Mouse (Mus musculus): ENCODE data around the gene Zhx3. TPM values are rescaled to one million over a fixed set of nuclear protein-coding genes. Genes with fewer than 3 reads are reported as not detected.
A peak's percentile ranks its signal among the peaks of the same experiment; 100 is the strongest.

The Zhx3 gene
- total RNA-seq (2021): 10 to 100 TPM; 24.2 to 29.0 TPM
- long read RNA-seq, experiment 1, full-length matches to known transcripts: 5 of 16 reads
- long read RNA-seq, experiment 1, partial matches to known transcripts: 3 of 16 reads
- long read RNA-seq, experiment 1, other reads (novel, unspliced or antisense): 8 of 16 reads
- long read RNA-seq, experiment 2, partial matches to known transcripts: 3 of 10 reads
- long read RNA-seq, experiment 2, other reads (novel, unspliced or antisense): 7 of 10 reads

DNA sequence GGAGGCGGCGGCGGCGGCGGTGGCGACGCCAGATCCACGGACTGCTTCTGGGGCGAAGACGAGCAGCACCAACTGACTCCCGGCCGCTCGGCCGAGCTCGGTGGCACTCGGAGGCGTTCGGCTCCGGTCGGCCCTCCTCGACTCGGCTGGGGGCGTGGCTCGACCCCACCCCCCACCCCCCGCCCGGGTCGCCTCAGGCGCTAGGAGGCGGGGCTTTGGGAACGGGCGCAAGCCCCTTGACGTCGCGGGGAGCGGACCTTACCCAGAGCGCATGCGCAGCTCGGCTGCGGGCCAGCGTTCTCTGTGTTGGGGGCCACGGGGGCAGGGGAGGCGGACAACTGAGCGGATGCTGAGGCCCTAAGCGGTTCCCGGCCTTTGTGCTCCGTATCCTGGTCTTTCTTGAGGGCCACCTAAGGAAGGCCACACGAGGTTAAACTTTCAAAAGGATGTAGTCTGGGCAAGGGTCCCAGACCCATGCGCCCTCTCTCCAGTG lies at the start of gene Zhx3:
Gene Zhx3 (minus strand): TSS at position 109 of the 493 bp plus-strand sequence.
- Histone ChIP-seq H3K4me3 (peak within 1 kb of the TSS; percentile 84), H3K27ac (peak within 1 kb of the TSS; percentile 98)
- intact Hi-C loops (cut with DNase I): loop anchor here (5.0 kb wide), 1 partner anchor 66 kb away; no protein-coding TSS in a partner anchor
- DNase-seq: peak; percentile 97
- TF ChIP-seq CTCF (IDR thresholded peaks at IDR 0.05): no peak

DNA sequence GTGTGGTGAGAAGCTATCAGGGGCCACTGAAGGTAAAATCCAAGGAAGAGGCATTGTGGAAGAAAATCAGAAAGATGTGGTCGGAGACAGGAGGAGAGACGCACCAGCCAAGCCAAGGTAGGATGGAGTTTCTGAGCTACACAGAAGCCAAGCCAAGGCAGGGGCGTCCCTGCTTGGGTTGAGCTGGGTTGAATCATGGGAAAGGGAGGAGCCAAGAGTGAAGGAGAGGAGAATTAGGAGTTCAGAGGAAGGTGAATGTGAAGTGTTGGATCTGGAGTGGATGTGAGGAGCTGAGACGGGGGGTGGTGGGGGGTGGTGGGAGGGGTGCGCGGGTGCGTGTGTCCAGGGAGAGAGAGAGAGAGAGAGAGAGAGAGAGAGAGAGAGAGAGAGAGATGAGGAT lies 48.5 kb upstream of the Zhx3 start:
- Histone ChIP-seq H3K27ac (no peak overlapping the region), H3K4me3 (no peak overlapping the region)
- no peak for TF ChIP-seq CTCF (IDR thresholded peaks at IDR 0.05)
- DNase-seq: no peak
- intact Hi-C loops (cut with DNase I): no loop called here

DNA sequence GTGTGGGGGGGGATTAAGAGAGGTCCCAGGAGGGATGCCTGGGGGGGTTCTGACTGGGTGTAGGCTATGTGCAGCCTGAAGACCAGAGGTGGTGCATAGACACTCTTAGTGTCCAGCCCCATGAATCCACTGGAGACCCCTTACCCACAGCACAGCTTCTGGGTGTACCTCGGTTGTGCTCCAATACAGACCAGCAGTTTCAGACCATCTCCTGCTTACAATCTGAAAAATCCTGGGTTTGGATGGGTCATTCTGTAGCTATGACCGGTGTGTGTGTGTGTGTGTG lies 46.1 kb upstream of the Zhx3 start:
- Histone ChIP-seq H3K27ac (no peak overlapping the region), H3K4me3 (no peak overlapping the region)
- intact Hi-C loops (cut with DNase I): no loop called here
- DNase-seq: no peak
- no peak for TF ChIP-seq CTCF (IDR thresholded peaks at IDR 0.05)

DNA sequence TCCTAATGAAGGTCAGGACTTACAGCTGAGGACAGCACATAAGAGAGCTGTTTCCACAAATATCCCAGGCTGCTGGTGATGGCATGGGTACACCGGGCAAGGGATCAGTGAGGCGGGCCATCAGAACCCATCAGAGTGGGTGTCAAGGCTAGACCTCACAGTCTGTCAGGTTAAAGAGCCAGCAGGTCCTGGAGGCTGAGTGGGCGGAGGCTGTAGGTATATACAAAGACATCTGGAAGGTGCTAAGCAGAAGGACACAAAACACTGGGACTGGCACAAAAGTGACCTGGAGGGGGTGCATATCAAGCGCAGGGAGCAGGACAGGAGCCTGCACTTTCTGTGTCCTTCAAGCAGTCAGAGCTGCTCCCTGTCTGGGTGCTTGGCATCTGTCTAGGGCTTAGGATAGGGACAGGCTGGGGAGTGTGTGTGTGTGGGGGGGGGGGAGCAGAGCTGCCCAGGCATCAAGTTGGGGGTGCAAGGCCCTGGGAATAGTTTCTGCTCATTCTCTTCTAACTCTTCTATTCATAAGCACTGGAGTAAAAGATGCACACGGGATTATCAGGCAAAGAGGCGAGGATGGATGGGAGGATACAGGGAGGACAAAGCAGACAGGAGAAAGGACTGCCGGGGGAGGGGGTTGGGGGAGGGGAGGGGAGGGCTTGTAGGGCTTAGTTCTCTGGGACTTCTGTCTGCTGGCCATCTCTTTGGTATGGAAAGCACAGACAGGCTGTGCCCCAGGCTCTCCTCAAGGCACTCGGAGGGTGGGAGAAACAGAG lies 45.5 kb upstream of the Zhx3 start:
- intact Hi-C loops (cut with DNase I): no loop called here
- no peak for TF ChIP-seq CTCF (IDR thresholded peaks at IDR 0.05)
- no peak for DNase-seq
- Histone ChIP-seq H3K4me3 (no peak overlapping the region), H3K27ac (no peak overlapping the region)

DNA sequence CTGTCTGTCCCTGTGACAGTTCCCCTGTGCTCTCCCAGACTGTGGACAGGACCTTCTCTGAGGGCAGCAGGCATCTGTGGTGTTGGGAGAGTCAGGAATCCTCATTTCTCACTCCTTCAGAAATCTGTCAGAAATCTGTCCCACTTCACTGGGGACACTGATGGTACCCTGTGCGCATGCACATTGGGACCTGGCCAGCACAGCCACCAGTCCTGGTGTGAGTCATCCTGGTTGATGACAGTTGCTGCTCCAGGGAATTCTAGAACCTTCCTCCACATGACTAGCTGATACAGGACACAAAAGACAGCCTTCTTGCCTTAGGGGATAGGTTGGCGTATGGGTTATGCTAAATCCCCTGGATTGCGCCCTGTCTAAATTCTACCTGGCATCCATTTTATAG lies 44.5 kb upstream of the Zhx3 start:
- intact Hi-C loops (cut with DNase I): no loop called here
- Histone ChIP-seq H3K4me3 (no peak overlapping the region), H3K27ac (no peak overlapping the region)
- DNase-seq: no peak
- no peak for TF ChIP-seq CTCF (IDR thresholded peaks at IDR 0.05)

DNA sequence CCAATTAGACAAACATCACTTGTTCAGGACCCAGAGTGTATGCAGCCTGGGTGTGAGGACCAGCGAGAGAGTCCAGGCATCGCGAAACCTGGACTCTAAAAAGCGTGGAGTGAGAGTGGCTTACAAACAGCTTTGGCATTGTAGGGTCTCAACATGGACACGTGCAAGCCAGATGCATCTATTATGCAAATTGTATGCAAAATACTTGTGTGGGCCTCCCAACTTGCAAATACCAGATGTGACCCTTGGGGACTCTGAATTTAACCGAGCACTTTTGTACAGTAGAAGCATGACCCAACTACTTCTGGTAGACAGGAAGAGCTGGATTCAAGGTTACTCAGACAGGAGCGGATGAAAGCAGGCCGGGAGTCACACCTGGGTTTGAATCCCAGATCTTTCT lies 43.9 kb upstream of the Zhx3 start:
- no peak overlapping the region for H3K4me3 ChIP-seq
- no peak for DNase-seq
- intact Hi-C loops (cut with DNase I): no loop called here
- TF ChIP-seq CTCF (IDR thresholded peaks at IDR 0.05): no peak
- H3K27ac ChIP-seq: no peak overlapping the region

DNA sequence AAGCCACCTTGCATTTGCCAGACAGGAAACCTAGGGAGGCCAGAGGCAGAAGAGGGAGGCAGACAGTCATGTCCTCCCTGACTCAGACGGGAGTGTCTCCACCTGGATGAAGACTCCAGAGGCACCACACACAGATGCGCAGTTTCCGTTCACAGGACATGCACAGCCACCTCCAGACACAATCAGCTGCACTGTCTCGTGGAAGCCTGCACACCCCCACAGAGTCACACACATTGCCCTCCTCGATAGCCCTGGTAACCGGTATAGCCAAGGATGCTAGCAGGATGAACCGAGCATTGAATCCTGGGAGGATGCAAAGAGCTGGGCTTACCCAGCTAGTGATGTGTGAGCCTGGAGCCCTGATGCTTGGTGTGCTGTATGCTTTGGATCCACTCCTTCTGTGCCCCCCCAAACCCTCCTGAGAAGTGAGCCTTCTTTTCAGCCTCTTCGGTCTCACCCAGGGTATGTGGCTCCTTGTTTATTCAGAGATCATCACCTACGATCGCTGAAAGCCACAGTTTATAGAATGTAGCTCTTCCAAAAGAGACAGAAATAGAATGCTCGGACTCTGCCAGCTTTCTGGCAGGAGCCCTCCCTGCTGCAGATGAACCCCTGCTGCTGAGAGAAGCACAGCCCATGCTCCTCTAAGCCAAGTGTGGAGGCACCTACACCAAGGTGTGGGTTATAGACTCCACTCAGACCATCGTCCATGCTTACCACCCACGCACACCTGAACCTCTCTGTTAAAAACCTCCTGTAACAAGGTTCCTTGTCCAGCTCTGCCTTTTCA lies 43.2 kb upstream of the Zhx3 start:
- DNase-seq: no peak
- no peak overlapping the region for H3K27ac ChIP-seq
- no peak overlapping the region for H3K4me3 ChIP-seq
- intact Hi-C loops (cut with DNase I): no loop called here
- TF ChIP-seq CTCF (IDR thresholded peaks at IDR 0.05): no peak

DNA sequence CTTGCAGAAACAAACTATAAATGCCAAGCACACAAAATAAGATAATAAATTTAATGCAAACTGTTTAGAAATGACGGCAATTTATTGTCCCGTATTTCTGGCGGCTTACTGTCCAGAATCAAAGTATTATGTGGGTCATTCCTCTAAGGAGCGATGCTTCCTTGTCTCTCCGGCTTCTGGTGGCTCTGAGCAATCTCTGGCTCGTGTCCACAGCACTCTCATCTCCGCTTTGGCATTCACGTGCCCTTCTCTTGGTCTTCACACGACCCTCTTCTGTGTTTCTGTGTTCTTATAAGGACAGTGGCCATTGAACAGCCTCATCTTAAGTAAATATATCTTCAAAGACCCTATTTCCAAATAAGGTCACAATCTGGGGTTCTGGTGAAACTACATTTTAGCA lies 41.9 kb upstream of the Zhx3 start:
- intact Hi-C loops (cut with DNase I): no loop called here
- no peak for DNase-seq
- Histone ChIP-seq H3K27ac (no peak overlapping the region), H3K4me3 (no peak overlapping the region)
- no peak for TF ChIP-seq CTCF (IDR thresholded peaks at IDR 0.05)

DNA sequence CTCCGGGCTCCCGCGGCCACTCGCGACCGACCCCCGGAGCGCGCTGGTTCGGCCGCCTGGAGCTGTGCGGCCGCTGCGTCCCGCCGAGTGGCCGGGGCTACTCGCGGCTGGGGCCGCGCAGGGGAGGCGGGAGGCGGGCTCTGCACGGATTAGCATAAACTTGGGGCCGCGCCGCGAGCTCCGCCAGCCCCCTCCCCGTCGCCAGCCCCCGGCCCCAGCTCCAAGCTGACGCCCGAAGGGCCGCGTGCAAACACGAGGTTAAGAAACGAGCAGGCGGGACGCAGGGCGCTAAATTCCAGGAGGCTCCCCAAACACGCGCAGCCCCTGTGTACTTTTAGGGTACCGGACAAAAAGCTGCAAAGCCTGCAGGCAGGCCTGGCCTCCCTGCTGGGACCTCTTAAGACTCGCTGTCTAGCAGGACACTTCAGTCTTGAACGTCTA lies 39.5 kb upstream of the Zhx3 start, which contains the start of gene Emilin3:
Gene Emilin3 (minus strand): TSS at position 98 of the 441 bp plus-strand sequence.
- TF ChIP-seq CTCF (IDR thresholded peaks at IDR 0.05): no peak
- peak within 1 kb of the TSS; percentile 71 for H3K4me3 ChIP-seq
- H3K27ac ChIP-seq: peak within 1 kb of the TSS; percentile 17; the same call in 1 of the 2 replicates
- DNase-seq: no peak
- intact Hi-C loops (cut with DNase I): no loop called here

DNA sequence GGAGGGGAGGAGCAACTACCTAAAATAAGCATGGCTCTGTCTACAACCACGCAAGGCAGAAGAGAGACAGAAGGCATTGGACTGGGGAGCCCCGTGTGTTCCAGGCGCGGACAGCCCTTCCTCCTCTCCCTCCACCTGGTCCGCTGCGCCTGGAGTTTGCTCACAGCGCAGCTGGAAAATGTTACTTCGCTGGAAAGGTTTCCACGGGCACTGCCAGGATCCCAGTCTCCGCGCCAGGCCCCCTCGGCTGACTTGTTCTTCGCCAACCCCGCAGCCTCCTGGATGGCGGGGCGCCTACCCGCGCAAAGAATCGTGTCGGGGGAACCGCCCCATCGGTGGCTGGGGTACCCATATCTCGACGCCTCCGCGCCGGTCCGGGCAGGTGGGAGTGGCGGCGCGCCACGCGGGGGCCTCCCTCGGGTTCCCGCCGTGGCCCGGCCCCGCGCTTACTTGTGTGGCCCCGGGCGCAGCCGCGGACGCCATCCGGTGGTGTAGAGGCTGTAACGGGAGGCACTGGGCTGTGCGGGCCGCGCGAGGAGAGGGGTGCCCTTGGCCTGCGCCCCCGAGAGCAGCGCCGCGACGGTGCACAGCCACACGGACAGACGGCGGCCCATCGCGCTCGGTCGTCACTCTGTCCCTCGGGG lies 38.9 kb upstream of the Zhx3 start:
- Histone ChIP-seq H3K4me3 (peak overlapping the region; percentile 71), H3K27ac (peak overlapping the region; percentile 17; the same call in 1 of the 2 replicates)
- no peak for TF ChIP-seq CTCF (IDR thresholded peaks at IDR 0.05)
- intact Hi-C loops (cut with DNase I): no loop called here
- DNase-seq: peak; percentile 60

DNA sequence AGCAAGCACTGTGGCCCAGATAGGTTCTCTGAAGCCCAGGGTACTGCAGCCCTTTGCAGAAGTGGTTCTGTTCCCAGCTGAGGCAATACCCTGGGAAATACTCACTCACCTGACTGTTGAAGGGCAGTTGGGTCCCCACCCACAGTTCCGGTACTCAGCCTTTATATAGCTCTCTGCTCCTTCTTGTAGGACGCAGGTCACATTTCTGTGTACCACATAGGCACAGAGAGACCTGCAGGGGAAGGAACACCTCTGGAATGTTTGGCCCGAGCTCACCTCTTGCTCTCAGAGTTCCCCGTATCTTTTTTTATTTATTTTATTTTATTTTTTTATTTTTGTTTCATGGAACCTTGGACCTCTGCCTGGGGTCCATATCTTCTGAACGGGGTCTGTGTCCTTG lies 37.8 kb upstream of the Zhx3 start:
- H3K27ac ChIP-seq: no peak overlapping the region
- TF ChIP-seq CTCF (IDR thresholded peaks at IDR 0.05): no peak
- intact Hi-C loops (cut with DNase I): no loop called here
- DNase-seq: no peak
- no peak overlapping the region for H3K4me3 ChIP-seq

DNA sequence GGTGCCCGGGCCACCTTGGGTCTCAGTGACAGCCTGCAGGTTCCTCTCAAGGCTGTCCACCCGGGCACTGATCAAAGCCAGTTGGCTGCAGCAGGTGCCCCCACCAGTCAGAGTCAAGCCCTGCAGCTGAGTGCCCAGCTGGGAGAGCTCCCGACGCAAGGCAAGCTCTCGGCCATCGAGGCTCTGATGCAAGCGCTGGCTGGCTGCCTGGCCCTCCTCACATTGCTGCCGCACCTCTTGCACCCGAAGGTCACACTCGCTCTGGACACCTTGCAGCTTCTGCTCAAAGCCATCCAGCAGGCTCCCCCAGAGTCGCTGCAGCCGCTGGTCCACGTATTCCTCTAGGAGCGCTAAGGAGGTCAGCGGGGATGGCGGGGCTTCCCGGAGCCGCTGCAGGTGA lies 35.8 kb upstream of the Zhx3 start:
- TF ChIP-seq CTCF (IDR thresholded peaks at IDR 0.05): no peak
- intact Hi-C loops (cut with DNase I): no loop called here
- DNase-seq: peak; percentile 71

More for the DNA sequence above, 35.8 kb upstream of the Zhx3 start:
- H3K27ac ChIP-seq: no peak overlapping the region
- no peak overlapping the region for H3K4me3 ChIP-seq

Data from gastrocnemius, adult 2 months (tissue).